Mouse (Mus musculus) urinary bladder, postnatal 14 days (tissue): ENCODE measurements around the gene Dand5.

Experiments used
- DNase-seq: peaks from one replicate; pipeline ENCODE4 v3.0.0; 2021; ENCODE audit warnings: low spot score

The Dand5 gene

GRCm38 (mm10) chr8:84799136-84799931 lies 23.3 kb downstream of the Dand5 start:
- peak; percentile 70 for DNase-seq

GRCm38 (mm10) chr8:84798446-84799135 lies 24.0 kb downstream of the Dand5 start:
- no peak for DNase-seq

DNA sequence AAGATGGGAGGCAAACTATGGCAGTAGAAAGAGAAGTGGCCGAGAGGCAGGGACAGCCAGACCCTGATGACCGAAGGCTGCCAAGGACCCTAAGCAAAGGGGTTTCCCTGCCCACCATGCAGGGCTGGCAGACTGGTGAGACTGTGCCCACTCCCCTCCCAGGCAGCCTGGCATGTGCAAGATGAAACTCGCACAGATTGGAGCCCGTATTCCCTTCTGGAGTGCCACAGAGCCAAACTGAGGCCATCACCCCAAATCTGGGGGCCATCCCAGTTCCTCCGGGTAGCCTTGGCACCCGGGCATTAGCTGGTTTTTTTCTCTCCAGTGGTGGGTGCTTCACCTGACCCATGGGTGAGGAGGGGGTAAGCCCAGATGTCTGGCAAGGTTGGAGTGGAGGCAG lies 24.7 kb downstream of the Dand5 start:
- no peak for DNase-seq

DNA sequence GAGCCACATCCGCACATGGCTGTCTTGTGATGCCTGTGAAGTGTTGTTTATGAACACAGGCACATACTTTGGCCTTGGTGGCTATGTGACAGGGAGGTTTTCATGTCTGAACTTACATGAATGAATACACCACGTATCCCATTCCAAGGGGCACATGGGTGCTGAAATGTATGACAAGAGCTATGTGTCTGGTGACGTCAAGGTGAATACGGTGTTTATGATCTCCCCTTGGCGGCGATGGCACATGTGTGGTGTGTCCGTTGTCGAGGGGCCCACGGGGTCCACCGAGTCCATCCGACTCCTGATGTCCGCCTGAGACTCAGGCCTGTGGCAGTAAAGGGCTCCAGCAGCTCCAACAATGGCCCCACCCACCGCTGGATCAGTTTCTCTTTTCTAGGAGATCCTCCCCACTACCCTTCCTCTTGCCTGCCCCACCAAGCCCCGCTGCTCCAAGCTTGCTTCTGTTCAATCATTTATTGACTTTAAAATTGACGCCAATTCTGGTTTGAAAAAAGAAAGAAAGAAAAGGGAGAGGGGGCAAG lies 25.3 kb downstream of the Dand5 start:
- DNase-seq, result no peak

DNA sequence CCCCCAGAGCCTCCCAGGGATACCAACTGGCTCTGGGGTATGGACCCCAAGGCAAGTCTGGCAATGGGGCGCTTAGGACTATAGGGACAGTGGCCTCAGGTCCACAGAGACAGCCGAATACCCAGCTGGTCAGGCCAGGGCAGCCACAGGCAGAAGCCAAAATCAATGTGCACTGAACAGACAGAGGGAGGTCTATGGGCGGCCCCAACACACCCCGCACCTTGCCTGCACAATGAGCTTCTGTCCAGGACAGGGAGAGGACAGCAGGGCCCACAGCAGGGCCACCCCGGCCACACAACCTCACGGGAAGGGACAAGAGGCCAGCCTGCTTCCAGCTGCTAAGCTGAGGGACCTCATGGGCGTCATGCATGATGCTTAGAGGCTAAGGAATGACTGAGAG lies 28.1 kb downstream of the Dand5 start:
- no peak for DNase-seq

- peak; percentile 60 for DNase-seq
Observed at GRCm38 (mm10) chr8:84793791-84794485, 28.7 kb downstream of the Dand5 start.

DNA sequence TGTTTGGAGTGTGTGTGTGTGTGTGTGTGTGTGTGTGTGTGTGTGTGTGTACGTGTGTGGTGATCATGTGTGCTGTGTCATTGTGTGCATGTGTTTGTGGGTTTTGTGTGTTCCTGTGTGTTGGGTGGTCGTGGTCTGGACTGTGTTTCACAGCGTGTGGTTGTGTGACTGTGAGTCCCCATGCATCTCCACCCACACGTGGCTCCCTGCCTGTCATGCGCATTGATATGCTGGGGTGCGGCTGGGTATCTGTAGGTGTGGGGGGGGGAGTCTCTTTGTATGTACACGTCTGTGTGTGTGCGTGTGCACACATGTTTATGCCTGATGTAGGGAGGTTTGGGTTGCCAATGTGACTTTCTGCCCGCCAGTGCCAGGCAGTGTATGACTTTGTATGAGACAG lies 29.5 kb downstream of the Dand5 start:
- DNase-seq, result no peak

GRCm38 (mm10) chr8:84792429-84792947 lies 30.1 kb downstream of the Dand5 start:
- no peak for DNase-seq

DNA sequence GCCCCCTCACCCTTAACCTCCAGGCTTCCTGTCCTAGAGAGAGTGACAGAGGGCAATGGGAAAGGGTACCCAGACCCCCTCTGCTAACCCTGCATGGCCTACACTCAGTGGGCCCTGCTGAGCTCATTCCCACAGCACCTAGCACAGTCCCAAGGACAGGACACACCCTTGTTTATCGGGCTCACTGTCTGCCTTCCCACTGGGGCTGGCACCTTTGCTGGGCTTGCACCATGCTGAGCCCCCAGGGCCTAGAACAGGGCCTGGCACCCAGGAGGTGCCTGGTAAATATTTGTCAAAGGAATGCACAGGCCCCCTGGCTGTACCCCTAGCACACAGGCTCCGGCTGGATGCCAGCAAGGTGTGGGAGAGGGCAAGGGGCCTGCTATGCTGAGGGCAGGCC lies 32.1 kb downstream of the Dand5 start:
- no peak for DNase-seq

DNA sequence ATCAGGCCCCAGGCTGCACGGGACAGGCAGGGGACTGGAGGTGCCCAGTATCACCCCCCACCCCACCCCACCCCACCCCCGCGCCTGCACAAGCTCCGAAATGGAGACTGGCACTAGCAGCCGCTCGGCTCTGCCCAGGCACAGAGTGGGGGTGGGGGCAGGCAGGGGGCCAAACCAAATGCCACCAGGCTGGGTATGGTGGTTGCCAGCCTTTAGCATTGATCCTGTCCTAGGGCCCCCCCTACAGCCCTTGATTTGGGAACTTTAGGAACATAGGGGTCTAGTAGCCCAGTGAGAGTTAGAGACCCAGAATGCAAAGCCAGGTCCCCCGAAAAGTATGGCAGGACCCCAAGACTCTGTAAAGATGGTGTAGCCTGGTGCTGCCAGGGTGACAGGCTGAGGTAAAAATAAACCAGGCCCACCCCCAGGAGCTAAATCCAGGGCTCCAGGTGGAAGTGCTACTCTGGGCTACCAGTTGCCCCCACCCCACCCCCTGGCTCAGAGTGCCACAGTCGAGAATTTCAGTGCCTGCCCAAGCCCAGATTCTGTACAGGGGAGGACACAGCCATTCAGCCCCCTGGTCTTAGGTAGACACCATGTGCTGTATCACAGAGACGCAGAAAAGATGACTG lies 32.7 kb downstream of the Dand5 start:
- no peak for DNase-seq

DNA sequence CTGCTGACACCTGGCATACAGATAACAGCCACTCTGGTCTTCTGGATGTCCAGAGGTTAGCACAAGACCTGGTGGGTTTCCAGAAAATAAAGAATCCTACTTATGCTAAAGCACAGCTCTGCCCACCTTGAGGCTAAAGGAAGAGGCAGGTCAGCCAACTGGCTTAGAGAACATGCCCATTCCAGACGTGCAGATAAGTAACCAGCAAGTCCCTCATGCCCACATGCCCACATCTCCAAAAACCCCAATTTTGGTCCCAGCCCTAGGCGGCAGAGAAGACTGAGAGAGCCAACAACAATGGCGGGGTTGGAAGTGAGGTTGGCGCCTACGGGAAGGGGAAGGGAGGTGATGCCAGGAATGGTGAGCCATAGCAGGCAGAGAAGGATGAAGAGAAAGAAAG lies 33.3 kb downstream of the Dand5 start:
- DNase-seq, result no peak

DNA sequence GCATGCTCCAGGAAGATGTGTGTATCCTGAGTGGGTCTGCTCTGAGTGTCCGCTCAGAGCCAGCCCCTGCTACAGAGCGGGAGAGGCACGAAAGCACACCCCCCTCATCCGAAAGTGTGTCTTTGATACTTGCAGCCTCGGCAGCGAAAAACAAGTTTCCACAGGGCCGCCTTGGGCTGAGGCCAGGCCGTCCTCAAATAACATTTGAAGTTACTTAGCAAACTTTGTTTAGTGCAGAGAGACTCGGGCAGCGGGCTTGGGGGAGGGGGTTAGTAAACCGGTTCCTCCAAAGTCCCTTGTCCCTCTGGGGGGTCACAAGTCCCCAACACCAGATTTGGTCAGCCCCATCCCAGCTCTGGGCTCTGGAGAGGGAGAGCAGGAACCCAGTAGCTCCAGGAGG lies 33.7 kb downstream of the Dand5 start:
- DNase-seq, result peak; percentile 87

- DNase-seq, result no peak
Observed at GRCm38 (mm10) chr8:84787523-84788302, 34.9 kb downstream of the Dand5 start.

- no peak for DNase-seq
Observed at GRCm38 (mm10) chr8:84786801-84787467, 35.7 kb downstream of the Dand5 start.

DNA sequence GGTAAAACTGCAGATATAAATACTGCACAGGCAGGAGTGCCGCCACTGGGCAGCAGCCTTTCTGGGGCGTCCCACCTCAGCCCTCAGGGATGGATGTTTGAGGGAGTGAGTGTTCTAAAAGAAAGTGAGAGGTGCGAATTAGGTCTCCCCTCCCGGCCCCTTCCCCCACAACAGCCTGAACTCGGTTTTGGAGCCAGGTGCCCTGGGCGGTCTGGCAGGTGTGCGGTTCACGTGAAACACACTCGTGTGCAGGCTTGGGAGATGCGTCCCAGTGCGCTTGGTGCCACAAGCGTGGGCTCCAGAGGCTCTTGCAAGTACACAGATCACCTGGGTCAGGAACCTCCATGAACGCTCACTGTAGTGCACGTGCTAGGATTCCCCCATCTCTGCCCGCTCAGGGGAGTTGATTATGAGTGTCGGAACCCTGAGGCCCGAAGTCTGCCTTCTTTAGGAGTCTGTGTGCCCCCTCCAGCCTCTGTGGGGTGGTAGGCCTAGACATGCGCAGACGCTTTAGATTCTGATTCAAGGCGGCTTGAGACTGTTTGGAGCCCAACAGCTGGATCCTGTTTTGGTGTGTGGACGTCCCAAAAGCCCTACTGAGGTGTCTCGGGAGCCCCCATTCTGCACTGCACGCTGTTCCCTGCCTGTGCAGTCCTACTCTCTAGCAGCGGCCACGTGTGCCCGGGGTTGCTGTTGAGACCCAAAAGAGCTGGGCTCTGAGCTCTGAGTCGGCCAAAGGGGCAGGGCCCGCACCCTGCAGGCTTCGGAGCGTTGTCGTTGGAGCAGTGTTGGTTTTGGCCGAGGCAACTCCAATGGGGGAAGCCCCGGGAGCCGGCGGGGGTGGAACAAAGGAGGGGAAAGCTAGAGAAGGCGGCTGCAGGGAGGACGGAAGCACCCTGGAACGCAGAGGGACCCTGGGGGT lies 36.6 kb downstream of the Dand5 start:
- DNase-seq, result peak; percentile 71

DNA sequence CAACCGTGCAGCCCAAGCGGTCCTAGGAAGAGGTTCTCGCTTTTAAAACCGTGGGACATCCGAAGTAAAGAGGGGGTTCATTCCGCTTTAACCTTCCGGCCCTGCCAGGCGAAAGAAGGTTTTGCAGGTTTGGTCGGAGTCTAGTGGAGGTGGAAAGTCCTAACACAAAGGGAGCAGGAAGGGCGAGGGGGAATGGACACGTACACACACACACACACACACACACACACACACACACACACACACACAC lies 37.2 kb downstream of the Dand5 start:
- no peak for DNase-seq

DNA sequence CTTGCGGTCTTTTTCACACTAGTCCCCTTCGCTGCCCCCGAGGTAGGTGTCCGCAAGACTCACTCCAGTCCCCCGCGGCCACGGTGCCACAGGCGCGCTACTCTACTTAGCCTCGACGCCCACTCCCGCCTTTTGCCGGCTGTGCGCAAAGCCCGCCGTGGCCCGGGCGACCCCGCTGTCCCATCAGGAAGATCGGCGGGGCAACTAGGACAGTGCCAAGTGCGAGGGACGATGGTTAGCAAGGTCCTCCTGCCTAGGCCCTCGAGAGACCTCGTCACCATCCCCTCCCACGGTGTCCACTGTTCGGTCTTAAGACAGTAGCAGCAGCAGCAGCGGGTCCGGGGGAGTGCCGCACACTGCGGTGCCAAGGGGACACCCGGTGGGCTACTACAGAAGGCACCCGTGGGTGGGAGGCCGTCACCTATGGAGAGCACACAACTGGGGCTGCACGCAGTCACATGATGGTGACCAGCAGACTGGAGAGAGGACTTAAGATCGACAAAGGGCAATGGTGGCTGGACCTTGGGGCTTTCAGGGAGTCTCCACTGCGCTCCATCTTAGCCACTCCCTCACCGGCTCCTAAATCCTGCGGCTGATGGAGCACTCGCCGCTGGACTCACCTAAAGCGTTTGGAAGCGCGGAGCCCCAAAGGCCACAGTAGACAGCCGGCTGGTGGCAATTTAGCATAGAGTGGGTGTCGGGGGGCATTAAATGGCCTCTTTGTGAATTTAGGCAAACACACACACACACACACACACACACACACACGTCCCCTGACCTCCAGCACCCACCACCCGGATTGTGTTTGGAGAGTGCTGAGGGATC lies 37.7 kb downstream of the Dand5 start:
- DNase-seq, result no peak

- no peak for DNase-seq
Observed at GRCm38 (mm10) chr8:84783919-84784581, 38.6 kb downstream of the Dand5 start.
